Mouse (Mus musculus) spleen, adult 2 months (tissue): ENCODE data around the gene Gstm4. TPM values are rescaled to one million over a fixed set of nuclear protein-coding genes. Genes with fewer than 3 reads are reported as not detected.

Experiments used
- DNase-seq, 2 experiments: peaks; one replicate each; pipeline versions ENCODE4 v3.0.0 to v3.0.0-alpha.2; 2012 to 2021; ENCODE audit warnings: low spot score in 2 of 2, low read depth in 1 of 2
- H3K27ac ChIP-seq: fragments of 200-500 bp; 2 replicates; pipeline ENCODE4 v1.5.1; 2012; ENCODE audit warnings: low read length, inconsistent platforms; ENCODE audit not compliant: insufficient read depth
- H3K27me3 ChIP-seq: fragments of 200-500 bp; 2 replicates; pipeline ENCODE4 v1.6.1; 2012; ENCODE audit warnings: mild to moderate bottlenecking, moderate library complexity, low read length, inconsistent platforms; ENCODE audit not compliant: control insufficient read depth, insufficient read depth
- H3K36me3 ChIP-seq: fragments of 200-500 bp; 2 replicates; pipeline ENCODE4 v1.6.1; 2012; ENCODE audit warnings: mild to moderate bottlenecking, low read length, inconsistent platforms; ENCODE audit not compliant: control insufficient read depth, insufficient read depth
- H3K4me1 ChIP-seq: fragments of 200-500 bp; 2 replicates; pipeline ENCODE4 v1.6.1; 2011; ENCODE audit warnings: inconsistent platforms; ENCODE audit not compliant: control insufficient read depth, insufficient read depth, insufficient read length
- H3K4me3 ChIP-seq: fragments of 200-500 bp; 2 replicates; pipeline ENCODE4 v1.5.1; 2011; ENCODE audit warnings: mild to moderate bottlenecking, inconsistent platforms; ENCODE audit not compliant: insufficient read depth, insufficient read length; ENCODE audit errors: extremely low read depth
- CTCF ChIP-seq: fragments of 200-500 bp; IDR thresholded peaks from 2 replicates; pipeline ENCODE4 v1.5.1; 2011; ENCODE audit warnings: mild to moderate bottlenecking, inconsistent platforms; ENCODE audit not compliant: insufficient read depth, insufficient read length, insufficient replicate concordance; ENCODE audit errors: extremely low read depth
- POLR2A ChIP-seq: fragments of 200-500 bp; IDR thresholded peaks from 2 replicates; pipeline ENCODE4 v1.6.1; 2011; ENCODE audit warnings: low read depth, low read length, inconsistent platforms
- WGBS: fragments of 180-500 bp; shearing (Covaris S2); methylation state at CpG from one replicate; pipeline ENCODE4 v1.1.7; 2018; 5-methylcytosine and 5-hydroxymethylcytosine counted together
- polyA plus RNA-seq: library from polyadenylated mRNA; depleted of rRNA; stranded (reverse); fragments of >200 nt; gene quantifications from 2 replicates; pipeline ENCODE4 v1.2.3, GENCODE M21; 2012; rRNA removed

Gstm4 gene
- 4.6 and 5.7 TPM in 2 replicates for polyA plus RNA-seq

GRCm38 (mm10) chr3:108044394-108045140 lies at the start of gene Gstm4:
Gene Gstm4, minus strand, starts transcription at chr3:108044894.
- Histone ChIP-seq H3K36me3 (no peaks in the 10 kb centered on the region), H3K4me1 (peaks cover 3% of the 10 kb centered on the region; the same call in 1 of the 2 replicates), H3K27me3 (no peaks in the 10 kb centered on the region), H3K4me3 (peak within 1 kb of the TSS; percentile 56), H3K27ac (peak within 1 kb of the TSS; percentile 30)
- peak; percentile 9; the same call in 1 of the 2 replicates for TF ChIP-seq POLR2A
- no peak for TF ChIP-seq CTCF
- 2% methylated on average over 29 of the region's 29 CpGs for whole genome bisulfite sequencing
- DNase-seq = peak; percentile 73 to 85

GRCm38 (mm10) chr3:108094146-108094545 lies 49.5 kb upstream of the Gstm4 start:
- no peaks in the 10 kb centered on the region for H3K36me3 ChIP-seq
- DNase-seq = no peak
- 0 out of 2 replicates have a peak, but pooled peaks cover 1% of the 10 kb centered on the region for H3K27me3 ChIP-seq
- 0 out of 2 replicates have a peak, but pooled peaks cover 1% of the 10 kb centered on the region for H3K4me1 ChIP-seq
- TF ChIP-seq CTCF (no peak), POLR2A (no peak)
- 84% methylated on average over 1 of the region's 1 CpGs for WGBS
- H3K27ac ChIP-seq = no peak overlapping the region
- no peak overlapping the region for H3K4me3 ChIP-seq

- Histone ChIP-seq H3K4me3 (no peak overlapping the region), H3K27me3 (0 out of 2 replicates have a peak, but pooled peaks cover 1% of the 10 kb centered on the region), H3K27ac (no peak overlapping the region), H3K4me1 (0 out of 2 replicates have a peak, but pooled peaks cover 1% of the 10 kb centered on the region), H3K36me3 (no peaks in the 10 kb centered on the region)
- TF ChIP-seq POLR2A (no peak), CTCF (no peak)
- WGBS = 58% methylated on average over 6 of the region's 6 CpGs
- no peak for DNase-seq
Observed at GRCm38 (mm10) chr3:108093306-108093705, 48.6 kb upstream of the Gstm4 start.

GRCm38 (mm10) chr3:108092536-108093115 lies 47.9 kb upstream of the Gstm4 start, which contains the start of gene Gnat2:
Gene Gnat2, plus strand, starts transcription at chr3:108092789.
- 0 out of 2 replicates have a peak, but pooled peaks cover 1% of the 10 kb centered on the region for H3K4me1 ChIP-seq

GRCm38 (mm10) chr3:108092030-108092429 lies 47.3 kb upstream of the Gstm4 start:
- Histone ChIP-seq H3K4me1 (no peaks in the 10 kb centered on the region), H3K4me3 (no peak overlapping the region), H3K27me3 (0 out of 2 replicates have a peak, but pooled peaks cover 1% of the 10 kb centered on the region), H3K27ac (no peak overlapping the region), H3K36me3 (no peaks in the 10 kb centered on the region)
- 75% methylated on average over 6 of the region's 6 CpGs for WGBS
- no peak for DNase-seq
- no peak for TF ChIP-seq POLR2A
- TF ChIP-seq CTCF = no peak

More at GRCm38 (mm10) chr3:108092536-108093115, 47.9 kb upstream of the Gstm4 start, which contains the start of gene Gnat2:
- H3K4me3 ChIP-seq = no peak within 1 kb of the TSS
- no peaks in the 10 kb centered on the region for H3K36me3 ChIP-seq
- 86% methylated on average over 15 of the region's 15 CpGs for WGBS
- no peak for TF ChIP-seq CTCF
- TF ChIP-seq POLR2A = no peak
- 0 out of 2 replicates have a peak, but pooled peaks cover 1% of the 10 kb centered on the region for H3K27me3 ChIP-seq
- H3K27ac ChIP-seq = no peak within 1 kb of the TSS
- no peak for DNase-seq

- no peak for DNase-seq
- Histone ChIP-seq H3K4me1 (peaks cover 3% of the 10 kb centered on the region; the same call in 1 of the 2 replicates), H3K4me3 (no peak overlapping the region), H3K27ac (no peak overlapping the region), H3K27me3 (0 out of 2 replicates have a peak, but pooled peaks cover 1% of the 10 kb centered on the region), H3K36me3 (no peaks in the 10 kb centered on the region)
- 96% methylated on average over 2 of the region's 2 CpGs for WGBS
- no peak for TF ChIP-seq POLR2A
- no peak for TF ChIP-seq CTCF
Observed at GRCm38 (mm10) chr3:108090561-108090960, 45.9 kb upstream of the Gstm4 start.
